ENCODE assay signal across 13 mouse cellular contexts in the genomic region with DNA sequence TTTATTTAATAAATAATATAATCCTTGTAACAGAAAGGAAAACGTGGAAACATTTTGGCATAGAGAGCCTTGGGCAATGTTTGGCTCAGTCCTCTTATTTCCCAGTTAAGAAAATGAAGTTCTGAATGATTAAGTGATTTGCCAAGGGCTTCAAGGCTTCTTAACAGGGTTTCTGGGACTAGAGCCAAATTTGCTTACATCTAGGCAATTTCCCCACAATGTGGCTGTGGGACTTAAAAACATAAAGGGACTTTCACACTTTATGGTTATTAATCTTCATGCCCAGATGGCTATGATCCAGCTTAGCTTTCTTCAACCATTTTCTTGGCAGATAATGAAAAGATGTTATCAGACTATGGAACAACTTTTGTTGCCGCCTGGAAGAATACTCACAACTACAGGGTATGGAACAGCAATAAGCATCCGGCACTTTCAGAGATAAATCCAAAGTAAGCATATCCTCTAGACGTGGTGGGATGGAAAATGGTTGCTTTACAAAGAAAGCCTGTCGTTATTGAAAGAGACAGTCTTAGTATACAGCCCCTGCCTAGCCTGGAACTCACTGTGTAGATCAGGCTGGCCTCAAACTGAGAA. TPM values are rescaled to one million over a fixed set of nuclear protein-coding genes. Genes with fewer than 3 reads are reported as not detected.
A peak's percentile ranks its signal among the peaks of the same experiment; 100 is the strongest.
DNase-seq lines count a peak whose midpoint lies in the region; ATAC-seq lines count a peak whose summit lies in the region.
"Had no signal": no experiment of that assay in that cellular context is flagged by ENCODE, and none has a peak within 500 bp of the region (broad histone marks: within the 10 kb centered on the region; RNA-seq: fewer than 3 reads in every experiment).

No protein-coding gene starts in this region.

- intact Hi-C loops in heart, postnatal 10 days (cut with DNase I) = no loop called here

- H3K27ac ChIP-seq in heart, embryonic 16.5 days (ENCODE audit: low read length) = peak overlapping the region; percentile 5; the same call in 1 of the 2 replicates
- 0 out of 2 replicates have a peak overlapping the region, but pooled peaks have one; percentile 13 for H3K27ac ChIP-seq in midbrain, embryonic 14.5 days (replicated peaks; ENCODE audit: low read depth, low read length)
- H3K27ac ChIP-seq in midbrain, embryonic 11.5 days (ENCODE audit: low read depth, low read length) = no peak overlapping the region
- H3K27ac ChIP-seq: embryonic facial prominence, embryonic 12.5 days; liver, embryonic 12.5 days had no signal

- WGBS in heart, embryonic 16.5 days = 60% methylated on average over 5 of the region's 5 CpGs
- WGBS in midbrain, embryonic 14.5 days = 57% methylated on average over 5 of the region's 5 CpGs
- WGBS in midbrain, embryonic 11.5 days = 91% methylated on average over 5 of the region's 5 CpGs

- no peaks in the 10 kb centered on the region for H3K27me3 ChIP-seq in heart, embryonic 16.5 days (ENCODE audit: control insufficient read depth, insufficient read depth, low read length)
- no peaks in the 10 kb centered on the region for H3K27me3 ChIP-seq in midbrain, embryonic 14.5 days (ENCODE audit: control insufficient read depth, insufficient read depth, low read length)
- H3K27me3 ChIP-seq in midbrain, embryonic 11.5 days (ENCODE audit: control insufficient read depth, insufficient read depth, low read length) = no peaks in the 10 kb centered on the region
- H3K27me3 ChIP-seq: embryonic facial prominence, embryonic 12.5 days; liver, embryonic 12.5 days had no signal

- H3K36me3 ChIP-seq in heart, embryonic 16.5 days (ENCODE audit: control insufficient read depth, insufficient read depth) = peaks cover 10% of the 10 kb centered on the region
- H3K36me3 ChIP-seq in midbrain, embryonic 14.5 days (ENCODE audit: control insufficient read depth, insufficient read depth, low read length) = peaks cover 39% of the 10 kb centered on the region
- H3K36me3 ChIP-seq in midbrain, embryonic 11.5 days (ENCODE audit: control insufficient read depth, insufficient read depth, low read length) = peaks cover 5% of the 10 kb centered on the region; the same call in 1 of the 2 replicates

- no peak for DNase-seq in heart, postnatal 10 days
- peak; percentile 76 for DNase-seq in midbrain, embryonic 14.5 days
- DNase-seq in midbrain, embryonic 11.5 days (ENCODE audit: low spot score, missing footprints) = no peak
- peak; percentile 96 for DNase-seq in gonadal fat pad, adult 2 months (ENCODE audit: low read depth)
- DNase-seq in urinary bladder, postnatal 14 days (ENCODE audit: low spot score) = no peak
- no peak for DNase-seq in left cerebral cortex, adult 9 months (ENCODE audit: low spot score in 2 of 2)
- DNase-seq: cerebellum, adult 2 months; heart, postnatal 36 days; layer of hippocampus, postnatal 36 days had no signal

- no peaks in the 10 kb centered on the region for H3K4me1 ChIP-seq in heart, embryonic 16.5 days (ENCODE audit: control insufficient read depth, insufficient read depth, low read length)
- no peaks in the 10 kb centered on the region for H3K4me1 ChIP-seq in midbrain, embryonic 14.5 days (ENCODE audit: control insufficient read depth, insufficient read depth, low read length)
- H3K4me1 ChIP-seq in midbrain, embryonic 11.5 days (ENCODE audit: control insufficient read depth, insufficient read depth, low read length) = no peaks in the 10 kb centered on the region
- H3K4me1 ChIP-seq: embryonic facial prominence, embryonic 12.5 days; liver, embryonic 12.5 days had no signal

- H3K9me3 ChIP-seq in heart, embryonic 16.5 days (replicated peaks; ENCODE audit: control insufficient read depth, low read length) = no peaks in the 10 kb centered on the region
- no peaks in the 10 kb centered on the region for H3K9me3 ChIP-seq in midbrain, embryonic 14.5 days (ENCODE audit: control insufficient read depth, low read length)
- no peaks in the 10 kb centered on the region for H3K9me3 ChIP-seq in midbrain, embryonic 11.5 days (ENCODE audit: control insufficient read depth, low read length)
- H3K9me3 ChIP-seq: embryonic facial prominence, embryonic 12.5 days; liver, embryonic 12.5 days had no signal

- H3K4me3 ChIP-seq in heart, embryonic 16.5 days (ENCODE audit: low read length) = no peak overlapping the region
- no peak overlapping the region for H3K4me3 ChIP-seq in midbrain, embryonic 14.5 days (replicated peaks; ENCODE audit: low read depth, low read length)
- no peak overlapping the region for H3K4me3 ChIP-seq in midbrain, embryonic 11.5 days (ENCODE audit: low read depth, low read length)
- H3K4me3 ChIP-seq: embryonic facial prominence, embryonic 12.5 days; liver, embryonic 12.5 days had no signal

- no peak overlapping the region for H3K9ac ChIP-seq in heart, embryonic 16.5 days (ENCODE audit: low read length)
- no peak overlapping the region for H3K9ac ChIP-seq in midbrain, embryonic 14.5 days (replicated peaks; ENCODE audit: low read length)
- no peak overlapping the region for H3K9ac ChIP-seq in midbrain, embryonic 11.5 days (ENCODE audit: low read length)
- H3K9ac ChIP-seq: embryonic facial prominence, embryonic 12.5 days; liver, embryonic 12.5 days had no signal

- H3K4me2 ChIP-seq in heart, embryonic 16.5 days (ENCODE audit: low read depth, low read length) = no peak overlapping the region
- H3K4me2 ChIP-seq in midbrain, embryonic 14.5 days (ENCODE audit: low read length) = no peak overlapping the region
- H3K4me2 ChIP-seq in midbrain, embryonic 11.5 days = no peak overlapping the region
- H3K4me2 ChIP-seq: embryonic facial prominence, embryonic 12.5 days; liver, embryonic 12.5 days had no signal

- no peak for ATAC-seq in heart, embryonic 16.5 days (replicated peaks; ENCODE audit: extremely low read depth, insufficient read depth, low FRiP score)
- no peak for ATAC-seq in midbrain, embryonic 14.5 days (ENCODE audit: low FRiP score, low TSS enrichment)
- no peak for ATAC-seq in midbrain, embryonic 11.5 days (ENCODE audit: low FRiP score)
- no peak for ATAC-seq in inflammation-experienced regulatory T-cells, adult 6 months
- ATAC-seq: liver, embryonic 12.5 days had no signal

RNA-seq across cellular contexts. Expression of a gene that starts 31.3 kb away (rescaled TPM):
- 7.3 and 7.7 TPM in 2 replicates for polyA plus RNA-seq in heart, embryonic 16.5 days (2015; fragmentation: Nextera tagmentation; extraction: Ambion mirVana)
- 1 to 10 TPM; 7.9 to 9.1 TPM for total RNA-seq in heart, postnatal 10 days (2021)
- 42.8 and 54.6 TPM in 2 replicates for polyA plus RNA-seq in midbrain, embryonic 14.5 days (2014; fragmentation: Nextera tagmentation; extraction: Ambion mirVana)
- polyA plus RNA-seq in midbrain, embryonic 11.5 days (2014; fragmentation: Nextera tagmentation; extraction: Ambion mirVana) = 27.4 and 31.1 TPM in 2 replicates
- polyA plus RNA-seq in gonadal fat pad, adult 2 months (2012; rRNA removed) = 13.7 and 15.5 TPM in 2 replicates
- polyA plus RNA-seq in inflammation-experienced regulatory T-cells, adult 6 months (2017; shearing (Covaris generic)) = 10 to 100 TPM; 10.5 to 13.6 (median 10.8) TPM

RNA-seq across cellular contexts. Expression of a gene that starts 41.5 kb away (rescaled TPM):
- 50.7 and 56.3 TPM in 2 replicates for polyA plus RNA-seq in heart, embryonic 16.5 days (2015; fragmentation: Nextera tagmentation; extraction: Ambion mirVana)
- total RNA-seq in heart, postnatal 10 days (2021) = 10 to 100 TPM; 21.5 to 22.2 TPM
- 103 and 104 TPM in 2 replicates for polyA plus RNA-seq in midbrain, embryonic 14.5 days (2014; fragmentation: Nextera tagmentation; extraction: Ambion mirVana)
- polyA plus RNA-seq in midbrain, embryonic 11.5 days (2014; fragmentation: Nextera tagmentation; extraction: Ambion mirVana) = 232 and 241 TPM in 2 replicates
- 3.1 and 6.0 TPM in 2 replicates for polyA plus RNA-seq in gonadal fat pad, adult 2 months (2012; rRNA removed)
- polyA plus RNA-seq in inflammation-experienced regulatory T-cells, adult 6 months (2017; shearing (Covaris generic)) = 100 to 1,000 TPM in 2 of 3 experiments, 10 to 100 TPM in 1; 96.8 to 211 (median 126) TPM

RNA-seq across cellular contexts. Expression of a gene that starts 51.6 kb away (rescaled TPM):
- 27.6 and 32.6 TPM in 2 replicates for polyA plus RNA-seq in heart, embryonic 16.5 days (2015; fragmentation: Nextera tagmentation; extraction: Ambion mirVana)
- total RNA-seq in heart, postnatal 10 days (2021) = 10 to 100 TPM; 38.3 to 43.1 TPM
- polyA plus RNA-seq in midbrain, embryonic 14.5 days (2014; fragmentation: Nextera tagmentation; extraction: Ambion mirVana) = 28.8 and 31.0 TPM in 2 replicates
- 29.6 and 36.1 TPM in 2 replicates for polyA plus RNA-seq in midbrain, embryonic 11.5 days (2014; fragmentation: Nextera tagmentation; extraction: Ambion mirVana)
- polyA plus RNA-seq in gonadal fat pad, adult 2 months (2012; rRNA removed) = 9.4 and 10.9 TPM in 2 replicates
- polyA plus RNA-seq in inflammation-experienced regulatory T-cells, adult 6 months (2017; shearing (Covaris generic)) = 10 to 100 TPM; 15.7 to 24.7 (median 22.9) TPM

Comparison
In these comparisons a context has a peak if more than half of its experiments do, and no peak if none do; other contexts are left out.
1. DNase-seq: peak in midbrain, embryonic 14.5 days (single experiment) and gonadal fat pad, adult 2 months (single experiment); none in heart, postnatal 10 days (0 of 2), midbrain, embryonic 11.5 days (single experiment), urinary bladder, postnatal 14 days (single experiment) and left cerebral cortex, adult 9 months (0 of 2).